Mouse (Mus musculus): Measurements from ENCODE around the gene Grik4. TPM values are rescaled to one million over a fixed set of nuclear protein-coding genes. Genes with fewer than 3 reads are reported as not detected.

Grik4 gene
- polyA plus RNA-seq, 1 experiment from 2014 or later: 1.7 TPM

- Histone ChIP-seq H3K36me3 (no peaks in the 10 kb centered on the region), H3K4me1 (peaks cover 18% of the 10 kb centered on the region), H3K27ac (replicated peaks) (no peak overlapping the region), H3K27me3 (ENCODE audit: low read depth, poor library complexity, severe bottlenecking) (no peaks in the 10 kb centered on the region), H3K9me3 (replicated peaks) (no peaks in the 10 kb centered on the region), H3K4me3 (no peak overlapping the region)
- 87% methylated on average over 8 of the region's 8 CpGs for WGBS
- DNase-seq (ENCODE audit: low spot score): no peak
Measured at GRCm38 (mm10) chr9:42474244-42474643, 470.0 kb downstream of the Grik4 start.

- H3K4me1 ChIP-seq: peaks cover 18% of the 10 kb centered on the region
- WGBS: 6% methylated on average over 49 of the region's 49 CpGs
- DNase-seq (ENCODE audit: low spot score): peak; percentile 96
- no peaks in the 10 kb centered on the region for H3K9me3 ChIP-seq (replicated peaks)
- H3K27ac ChIP-seq (replicated peaks): peak overlapping the region; percentile 90
- peaks cover under 1% of the 10 kb centered on the region; the same call in 1 of the 2 replicates for H3K36me3 ChIP-seq
- no peaks in the 10 kb centered on the region for H3K27me3 ChIP-seq (ENCODE audit: low read depth, poor library complexity, severe bottlenecking)
- H3K4me3 ChIP-seq: peak overlapping the region; percentile 95
Measured at GRCm38 (mm10) chr9:42471921-42472747, 472.2 kb downstream of the Grik4 start.

DNA sequence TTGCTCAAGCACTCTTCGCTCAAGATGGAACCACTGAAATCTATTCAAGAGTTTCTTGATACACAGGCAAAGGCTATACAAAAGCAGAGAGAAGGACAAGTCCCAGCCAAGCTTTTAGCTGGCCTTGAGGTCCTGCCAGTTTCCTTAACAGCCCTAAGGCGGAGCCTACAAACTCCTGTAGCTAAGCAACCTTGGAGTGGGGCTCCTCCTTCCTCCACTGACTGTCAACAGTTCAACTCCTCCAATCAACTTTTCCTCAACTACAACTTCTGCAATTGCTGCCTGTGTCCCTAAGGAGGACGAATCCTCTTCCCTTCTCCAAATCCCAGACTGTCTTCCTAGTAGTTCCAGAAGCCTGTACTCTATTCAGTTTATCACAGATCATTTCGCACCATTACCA lies 473.1 kb downstream of the Grik4 start:
- peak overlapping the region; percentile 90 for H3K27ac ChIP-seq (replicated peaks)

GRCm38 (mm10) chr9:42469323-42469722 lies 475.0 kb downstream of the Grik4 start:
- 94% methylated on average over 15 of the region's 15 CpGs for WGBS
- H3K9me3 ChIP-seq (replicated peaks): no peaks in the 10 kb centered on the region
- peaks cover 7% of the 10 kb centered on the region; the same call in 1 of the 2 replicates for H3K36me3 ChIP-seq
- H3K27ac ChIP-seq (replicated peaks): no peak overlapping the region
- no peak for DNase-seq (ENCODE audit: low spot score)
- H3K4me3 ChIP-seq: no peak overlapping the region
- H3K27me3 ChIP-seq (ENCODE audit: low read depth, poor library complexity, severe bottlenecking): no peaks in the 10 kb centered on the region
- H3K4me1 ChIP-seq: peaks cover 18% of the 10 kb centered on the region

More for the DNA sequence above, 473.1 kb downstream of the Grik4 start:
- WGBS: 53% methylated on average over 4 of the region's 4 CpGs
- Histone ChIP-seq H3K27me3 (ENCODE audit: low read depth, poor library complexity, severe bottlenecking) (no peaks in the 10 kb centered on the region), H3K4me3 (peak overlapping the region; percentile 95), H3K9me3 (replicated peaks) (no peaks in the 10 kb centered on the region), H3K36me3 (peaks cover 5% of the 10 kb centered on the region; the same call in 1 of the 2 replicates), H3K4me1 (peaks cover 18% of the 10 kb centered on the region)
- DNase-seq (ENCODE audit: low spot score): no peak

DNA sequence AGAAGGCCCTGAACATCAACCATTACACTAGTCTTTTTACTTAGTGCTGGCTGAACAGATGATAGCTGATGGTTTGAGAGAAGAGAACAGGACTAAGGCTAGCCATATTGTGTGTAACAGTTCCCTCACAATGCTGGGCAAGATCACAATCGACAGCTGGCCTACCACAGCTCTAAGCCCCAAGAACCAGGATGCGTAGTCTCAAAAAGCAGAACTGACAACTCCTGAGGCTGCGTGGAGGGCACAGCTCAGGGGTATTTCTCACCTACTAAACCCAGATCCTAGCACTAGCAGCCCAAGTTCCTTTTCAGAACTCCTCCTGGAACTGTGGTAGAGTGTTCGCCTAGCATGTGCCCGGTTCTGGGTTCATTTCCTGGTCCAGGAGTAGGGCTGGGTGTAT lies 475.9 kb downstream of the Grik4 start:
- no peak overlapping the region for H3K27ac ChIP-seq (replicated peaks)
- no peaks in the 10 kb centered on the region for H3K9me3 ChIP-seq (replicated peaks)
- no peak overlapping the region for H3K4me3 ChIP-seq
- WGBS: 89% methylated on average over 5 of the region's 5 CpGs
- no peak for DNase-seq (ENCODE audit: low spot score)
- no peaks in the 10 kb centered on the region for H3K27me3 ChIP-seq (ENCODE audit: low read depth, poor library complexity, severe bottlenecking)
- H3K36me3 ChIP-seq: peaks cover 7% of the 10 kb centered on the region; the same call in 1 of the 2 replicates
- peaks cover 25% of the 10 kb centered on the region for H3K4me1 ChIP-seq

Small RNAs within 50 kb of the gene (microRNA-seq; reads per million reads assigned to microRNA genes)
- gene Gm27509: not detected

Other genes starting within 250 kb of the Grik4 start
- 7.3 and 7.8 TPM in 2 replicates for gene Arhgef12, start 162.7 kb upstream of the Grik4 start, polyA plus RNA-seq (2016; fragmentation: Nextera tagmentation; extraction: Ambion mirVana)
- gene Tmem136, start 172.1 kb upstream of the Grik4 start, polyA plus RNA-seq (2016; fragmentation: Nextera tagmentation; extraction: Ambion mirVana): 12.6 and 16.3 TPM in 2 replicates